Mouse (Mus musculus): ENCODE results near the gene Galnt5. TPM values are rescaled to one million over a fixed set of nuclear protein-coding genes. Genes with fewer than 3 reads are reported as not detected.

The Galnt5 gene
- total RNA-seq, 1 experiment = not detected

- Histone ChIP-seq H3K4me3 (ENCODE audit: insufficient read depth in 1 of 2, low read depth in 1 of 2, low read length in 2 of 2, poor library complexity in 1 of 2, severe bottlenecking in 1 of 2) (no peak overlapping the region), H3K4me1 (ENCODE audit: control insufficient read depth in 2 of 2, insufficient read depth in 2 of 2, low read length in 2 of 2, poor library complexity in 1 of 2) (no peaks in the 10 kb centered on the region), H3K36me3 (ENCODE audit: control insufficient read depth, insufficient read depth, low read length, poor library complexity, severe bottlenecking) (no peaks in the 10 kb centered on the region), H3K9ac (ENCODE audit: insufficient read depth, low read depth, low read length, poor library complexity, severe bottlenecking) (no peak overlapping the region), H3K27ac (ENCODE audit: insufficient read depth, low read depth, low read length, poor library complexity, severe bottlenecking) (no peak overlapping the region), H3K9me3 (ENCODE audit: control insufficient read depth, insufficient read depth, low read depth, low read length) (no peaks in the 10 kb centered on the region)
- TF ChIP-seq MAFK (IDR thresholded peaks at IDR 0.05; ENCODE audit: insufficient read depth, low read depth, low read length) = no peak
- TF ChIP-seq HCFC1 (IDR thresholded peaks at IDR 0.05; ENCODE audit: borderline replicate concordance, insufficient read depth, low read length) = no peak
- TF ChIP-seq ZC3H11A (IDR thresholded peaks at IDR 0.05; ENCODE audit: borderline replicate concordance, low read depth, low read length) = no peak
- TF ChIP-seq CHD2 (IDR thresholded peaks at IDR 0.05; ENCODE audit: low read depth, low read length) = no peak
- TF ChIP-seq ZNF384 (IDR thresholded peaks at IDR 0.05; ENCODE audit: low read depth, low read length) = no peak
- in situ Hi-C loops (cut with MboI; ENCODE audit: low sequenced_read_pairs in 2 of 2, unreplicated experiment in 2 of 2) = no loop called here
- DNase-seq (ENCODE audit: low read depth, low spot score) = no peak
Observed at GRCm38 (mm10) chr2:58094818-58095217, 97.1 kb downstream of the Galnt5 start.

Other genes starting within 250 kb of the Galnt5 start
- not detected in 2 replicates for gene Ermn, start 55.0 kb downstream of the Galnt5 start, total RNA-seq (2012; rRNA removed)
- gene Cytip, start 197.6 kb downstream of the Galnt5 start, total RNA-seq (2012; rRNA removed) = 0.22 TPM in 1 of 2 replicates, not detected in the other